Mouse (Mus musculus): ENCODE results near the gene Pgpep1.

- TF ChIP-seq CTCF (IDR thresholded peaks at IDR 0.05; ENCODE audit: low read depth, low read length) (no peak), POLR2A (IDR thresholded peaks at IDR 0.05; ENCODE audit: extremely low read depth, insufficient read depth, low read length) (no peak)
These were observed 3.0 kb downstream of the Pgpep1 start for GRCm38 (mm10) chr8:70657214-70657613.
